Mouse (Mus musculus) thymus, postnatal 36 days (tissue): ENCODE measurements around the gene Slc5a5.

Source experiments
- DNase-seq, 2 experiments: peaks; one replicate each; pipeline ENCODE4 v3.0.0; 2022; ENCODE audit warnings: mixed read lengths in 2 of 2

Gene Slc5a5

DNA sequence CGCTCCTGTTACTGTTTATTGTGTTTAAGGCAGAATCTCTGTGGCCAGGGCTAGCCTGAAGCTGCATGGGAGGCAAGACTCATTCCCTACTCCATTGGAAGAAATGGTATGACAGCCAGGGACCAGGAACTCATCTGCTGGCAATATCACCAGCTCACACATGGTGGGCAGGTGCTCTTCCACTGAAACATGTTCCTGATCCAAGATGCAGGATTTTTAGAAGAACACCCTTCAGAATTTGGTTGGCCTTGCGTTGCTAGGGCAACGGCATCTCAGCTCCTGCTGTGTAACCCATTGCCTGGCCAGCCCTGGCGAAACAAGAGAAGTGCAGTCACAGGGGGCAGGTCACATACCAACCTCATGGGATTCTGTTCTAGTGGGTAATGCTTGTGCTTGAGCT is 13.1 kb downstream of the Slc5a5 start:
- DNase-seq, result no peak

DNA sequence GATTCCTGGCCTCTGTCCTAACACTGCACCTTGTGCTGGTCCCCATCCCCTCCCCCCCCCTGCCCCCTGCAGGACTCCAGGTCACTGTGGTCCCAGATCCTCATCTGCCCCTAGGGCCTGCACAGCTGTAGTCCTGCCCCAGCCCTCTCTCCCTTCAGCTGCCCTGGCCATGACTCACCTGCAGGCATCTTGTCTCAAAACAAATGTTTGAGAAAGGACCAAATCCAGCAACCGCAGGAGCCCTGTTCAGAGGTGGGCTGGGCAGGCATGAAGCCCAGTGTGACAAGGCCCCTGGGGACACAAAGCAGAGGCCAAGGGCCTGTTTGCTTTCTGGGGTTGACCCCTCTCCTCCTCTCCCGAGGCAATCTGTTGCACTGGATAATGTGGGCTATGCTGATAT is 14.4 kb downstream of the Slc5a5 start:
- DNase-seq, result no peak

DNA sequence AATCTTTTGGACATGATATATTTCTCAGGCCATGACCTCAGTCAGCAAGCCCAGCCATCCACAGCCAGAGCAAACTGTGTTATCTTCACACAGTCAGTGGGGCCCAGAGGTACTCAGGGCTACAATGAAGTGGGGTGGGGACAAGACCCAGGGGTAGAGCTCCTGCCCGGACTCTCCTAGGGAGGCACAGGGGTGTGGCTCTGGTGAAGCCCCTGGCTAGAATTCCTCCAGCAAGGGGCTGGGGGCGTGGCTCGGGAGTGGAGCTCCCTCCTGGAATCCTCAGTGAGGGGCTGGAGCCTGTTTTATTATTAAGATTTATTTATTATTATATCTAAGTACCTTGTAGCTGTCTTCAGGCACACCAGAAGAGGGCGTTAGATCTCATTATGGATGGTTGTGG is 16.2 kb downstream of the Slc5a5 start:
- DNase-seq, result no peak

DNA sequence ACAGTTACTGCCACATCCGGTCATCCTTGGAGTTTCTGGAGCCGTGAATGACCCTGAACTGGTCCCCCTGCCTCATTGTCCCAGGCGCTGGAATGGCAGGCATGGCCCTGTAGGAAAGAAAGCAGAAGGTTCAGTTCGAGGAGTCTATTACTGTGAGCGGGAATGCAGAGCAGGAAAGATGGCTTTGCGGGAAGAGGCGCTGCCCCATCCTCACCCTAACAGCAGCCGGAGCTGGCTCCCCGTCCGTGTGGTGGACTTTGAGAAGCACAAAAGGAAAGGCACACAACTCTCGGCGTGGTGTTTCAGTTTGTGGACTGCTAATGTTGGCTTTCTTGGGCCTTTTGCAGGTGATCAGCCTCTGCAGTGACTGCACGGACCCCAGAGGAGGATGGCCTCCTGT is 18.1 kb downstream of the Slc5a5 start:
- no peak for DNase-seq

DNA sequence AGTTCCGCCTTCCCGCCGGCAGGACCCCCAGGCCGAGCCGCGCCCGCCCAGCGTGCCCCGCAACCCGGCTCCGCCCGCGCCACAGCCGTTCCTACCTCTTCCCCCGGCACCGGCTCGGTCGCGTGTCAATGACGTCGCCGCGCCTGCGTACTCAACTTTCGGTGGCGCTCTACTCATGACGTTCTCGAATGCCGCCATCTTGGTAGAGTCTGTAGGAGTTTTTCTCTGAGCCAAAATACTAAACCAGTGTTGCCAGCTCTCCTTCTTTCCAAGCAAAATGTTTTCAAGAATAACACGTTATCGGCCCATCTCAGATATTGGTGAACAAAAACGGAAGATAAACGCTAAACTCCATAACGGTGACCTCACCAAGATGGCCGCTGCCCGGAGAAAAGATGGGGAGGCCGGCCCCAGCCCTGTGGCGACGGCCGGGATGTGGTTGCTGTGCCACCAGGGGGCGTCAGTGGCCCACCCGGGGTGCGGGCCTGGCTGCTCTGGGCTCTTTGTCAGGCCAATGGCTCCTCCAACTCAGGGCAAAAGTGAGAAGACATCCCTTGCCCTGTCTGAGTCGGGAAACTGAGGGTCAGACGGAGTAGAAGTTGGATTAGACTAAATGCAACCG is 19.1 kb downstream of the Slc5a5 start, which contains the start of gene Ccdc124:
Ccdc124 (minus strand) TSS at position 572 of the 622 bp plus-strand sequence.
- peak; percentile 92 to 93 for DNase-seq

DNA sequence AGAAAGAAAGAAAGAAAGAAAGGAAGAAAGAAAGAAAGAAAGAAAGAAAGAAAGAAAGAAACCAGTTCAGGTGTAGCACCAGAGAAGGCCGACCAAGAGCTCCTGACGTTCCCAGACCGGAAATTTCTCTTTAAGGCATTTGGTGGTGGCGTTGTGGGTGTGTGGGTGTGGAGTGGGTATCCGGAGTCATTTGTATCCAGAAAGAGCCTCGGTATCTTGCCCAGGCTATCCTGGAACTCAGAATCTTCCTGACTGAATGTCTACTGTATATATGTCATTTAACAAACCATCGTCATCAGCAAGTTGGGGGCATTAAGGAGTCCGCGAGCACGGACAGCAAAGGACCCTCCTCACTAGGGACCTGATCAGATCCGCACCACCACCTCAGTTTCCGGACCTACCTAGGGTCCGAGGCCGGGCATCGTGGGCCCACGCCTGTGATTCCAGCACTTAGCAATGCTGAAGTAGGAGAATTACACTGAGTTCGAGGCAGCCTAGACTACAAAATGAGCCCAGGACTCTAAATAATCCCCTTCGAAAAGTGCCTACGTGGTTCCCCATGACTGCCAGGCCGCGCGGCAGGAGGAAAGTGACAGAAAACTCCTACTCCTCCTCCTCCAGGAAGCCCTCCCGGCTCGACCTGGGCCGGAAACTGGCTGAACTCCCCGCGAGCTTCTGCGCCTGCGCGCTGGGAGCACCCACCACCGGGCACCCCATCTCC is 19.8 kb downstream of the Slc5a5 start:
- DNase-seq, result no peak

DNA sequence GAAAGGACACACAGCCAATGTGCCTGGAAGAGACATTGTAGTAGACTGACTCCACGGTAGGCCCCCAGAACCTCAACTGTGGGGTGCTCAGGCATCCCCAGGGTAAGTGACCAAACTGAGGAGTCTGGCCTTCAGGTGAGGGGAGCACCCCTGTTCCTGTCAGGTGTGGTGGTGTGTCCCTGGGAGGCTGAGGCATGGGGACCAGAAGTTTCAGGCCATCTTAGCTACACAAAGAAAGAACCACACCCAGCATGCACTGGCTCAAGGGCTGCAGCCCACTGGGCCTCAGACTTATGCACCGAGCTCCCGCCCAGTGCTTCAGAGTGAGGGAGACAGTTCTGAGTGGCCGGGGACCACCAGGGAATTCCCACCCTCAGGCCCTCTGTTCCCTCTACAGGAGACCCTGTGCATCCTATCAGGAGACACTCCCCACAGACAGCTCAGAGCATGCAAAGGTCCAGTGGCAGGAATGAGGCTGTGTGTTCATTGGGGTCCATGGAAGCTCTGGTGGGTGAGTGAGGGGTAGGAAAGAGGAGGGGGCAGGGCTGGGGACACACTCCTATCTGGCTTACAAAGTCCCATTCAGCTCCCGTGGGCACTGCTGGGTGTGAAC is 21.3 kb downstream of the Slc5a5 start:
- DNase-seq, result no peak

DNA sequence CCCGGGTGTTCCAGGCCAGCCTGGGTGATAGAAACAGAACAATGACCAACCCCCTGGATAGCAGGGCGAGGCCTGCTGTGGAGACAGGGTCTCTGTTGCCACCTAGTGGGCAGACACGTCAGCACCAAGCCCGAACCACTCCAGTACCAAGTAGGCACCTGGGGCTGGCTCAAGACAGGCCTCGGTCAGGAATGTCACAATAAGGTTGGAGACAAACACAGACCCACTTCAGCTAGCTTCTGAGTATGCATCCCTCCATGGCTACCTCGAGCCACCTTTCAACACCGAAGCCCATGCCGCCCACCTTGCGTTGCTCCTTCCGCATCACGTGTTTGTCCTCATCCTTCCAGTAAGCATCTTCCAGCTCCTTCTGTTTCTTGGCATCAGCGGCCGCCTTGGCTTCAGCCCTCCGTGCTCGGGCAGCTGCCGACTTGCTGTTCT is 22.9 kb downstream of the Slc5a5 start:
- peak; percentile 71 to 72 for DNase-seq

DNA sequence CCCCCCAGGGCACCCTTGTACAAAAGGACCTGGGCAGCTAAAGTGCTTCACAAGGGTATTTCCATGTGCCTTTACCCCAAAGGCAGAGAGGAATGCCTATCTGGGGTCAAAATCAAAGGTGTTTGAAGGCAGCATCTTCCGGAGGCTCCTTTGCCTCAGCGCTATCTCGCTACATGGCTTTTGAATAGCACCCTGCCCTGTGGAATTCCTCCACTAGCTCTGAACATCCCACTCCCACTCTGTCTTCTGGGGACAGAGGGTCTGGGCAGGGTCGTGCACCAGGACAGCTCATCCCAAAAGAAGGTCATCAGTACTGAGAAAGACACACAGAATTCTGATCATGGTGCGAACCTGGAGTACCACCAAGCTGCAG is 23.4 kb downstream of the Slc5a5 start:
- DNase-seq, result no peak

DNA sequence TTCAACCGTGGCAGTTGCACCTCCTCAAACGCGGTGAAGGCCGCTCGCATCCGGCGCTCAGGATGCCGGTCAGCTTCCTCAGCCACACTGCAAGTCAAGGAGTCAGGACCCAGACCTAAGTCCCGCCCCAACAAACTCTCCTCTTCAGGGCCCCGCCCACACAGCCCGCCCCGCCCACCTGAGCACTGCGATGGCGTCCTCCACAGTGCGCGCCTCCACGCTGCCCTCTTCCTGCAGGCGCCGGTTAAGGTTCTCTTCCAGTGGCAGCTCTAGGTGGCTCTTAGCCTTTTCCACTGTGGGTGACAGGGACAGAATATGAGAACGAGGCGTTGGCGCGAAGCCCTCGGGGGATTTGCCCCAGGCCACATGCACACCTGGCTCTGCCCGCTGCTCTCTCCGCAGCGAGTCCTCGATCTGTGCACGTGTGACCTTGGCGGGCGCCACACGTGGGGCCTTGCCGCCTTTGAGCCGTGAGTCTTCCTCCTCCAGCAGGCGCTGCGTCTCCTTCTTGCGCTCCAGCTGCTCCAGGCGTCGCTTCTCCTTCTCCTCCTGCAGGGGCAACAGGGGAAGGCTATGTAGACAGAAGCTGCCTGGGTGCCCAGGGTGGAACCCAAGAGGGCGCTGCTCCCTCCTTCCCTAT is 23.9 kb downstream of the Slc5a5 start:
- DNase-seq, result peak; percentile 68 to 78

DNA sequence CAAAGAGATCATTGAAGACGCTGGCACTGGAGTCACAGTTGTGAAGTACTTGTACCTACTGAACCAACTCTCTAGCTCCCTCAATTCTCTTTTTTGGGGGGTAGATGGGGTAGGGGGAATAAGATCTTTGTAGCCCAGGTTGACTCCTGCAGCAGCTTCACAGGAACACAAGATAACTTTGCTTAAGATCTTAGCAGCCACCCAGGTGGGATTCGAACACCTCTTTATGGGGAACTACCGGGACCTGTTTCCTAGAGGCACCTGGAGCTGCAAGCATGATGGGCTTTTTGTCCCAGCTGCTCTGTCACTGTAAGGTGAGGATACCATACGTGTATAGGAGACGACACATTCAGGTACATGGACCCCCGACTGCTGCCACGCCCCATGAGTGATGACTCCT is 26.0 kb downstream of the Slc5a5 start:
- DNase-seq, result no peak

DNA sequence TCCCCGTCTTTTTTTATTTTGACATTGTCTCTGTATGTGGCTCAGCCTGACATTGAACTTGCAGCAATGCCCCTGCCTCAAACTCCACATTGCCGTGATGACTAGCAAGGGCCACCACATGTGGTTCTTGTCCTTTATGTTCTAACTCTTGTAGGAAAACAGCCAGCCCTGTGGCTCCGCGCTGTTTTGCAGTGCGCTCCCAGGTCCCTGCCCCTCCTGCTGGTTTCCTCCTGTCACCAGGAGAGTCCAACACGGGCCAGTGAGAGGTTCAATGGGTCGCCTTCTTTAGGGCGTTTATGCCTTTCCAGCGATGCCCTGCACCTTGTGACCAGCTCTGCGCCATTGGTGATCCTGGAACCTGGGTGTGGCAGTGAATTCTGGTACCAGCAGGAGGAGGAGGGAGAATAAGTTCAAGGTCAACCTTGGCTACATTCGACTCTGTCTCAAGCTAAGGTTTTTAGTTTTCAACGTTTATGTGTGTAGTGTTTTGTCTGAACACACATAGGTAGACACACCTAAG is 26.5 kb downstream of the Slc5a5 start:
- DNase-seq, result no peak

DNA sequence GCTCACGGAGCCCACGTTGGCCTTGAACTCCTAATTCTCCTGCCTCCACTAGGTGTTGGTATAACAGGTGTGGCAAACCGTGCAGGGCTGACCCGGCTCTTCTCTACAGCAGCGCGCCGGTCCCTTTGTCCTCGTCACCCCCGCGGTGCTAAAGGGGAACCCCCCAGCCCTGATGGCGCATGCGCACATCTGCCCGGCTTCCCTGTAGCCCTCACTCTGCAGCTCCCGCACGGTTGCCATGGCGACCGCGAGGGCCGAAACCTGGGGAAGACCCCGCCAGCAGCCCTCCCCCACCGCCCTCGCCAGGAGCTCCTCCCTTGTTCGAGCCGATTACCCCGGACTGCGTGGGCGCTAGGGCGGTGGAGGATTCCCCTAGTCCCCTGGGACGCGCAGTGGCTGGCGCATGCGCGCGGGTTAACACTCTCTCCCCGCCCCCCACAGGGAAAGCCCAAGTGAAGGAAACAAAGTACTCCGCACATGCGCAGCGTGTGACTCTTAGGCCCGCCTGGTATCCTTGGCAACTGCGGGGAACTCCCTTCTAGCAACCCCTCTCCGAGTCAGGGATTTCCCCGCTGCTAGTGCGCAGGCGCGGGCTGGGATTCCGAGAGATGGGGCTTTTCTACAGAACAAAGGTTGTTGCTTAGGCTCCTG is 27.1 kb downstream of the Slc5a5 start:
- peak; percentile 99 for DNase-seq

DNA sequence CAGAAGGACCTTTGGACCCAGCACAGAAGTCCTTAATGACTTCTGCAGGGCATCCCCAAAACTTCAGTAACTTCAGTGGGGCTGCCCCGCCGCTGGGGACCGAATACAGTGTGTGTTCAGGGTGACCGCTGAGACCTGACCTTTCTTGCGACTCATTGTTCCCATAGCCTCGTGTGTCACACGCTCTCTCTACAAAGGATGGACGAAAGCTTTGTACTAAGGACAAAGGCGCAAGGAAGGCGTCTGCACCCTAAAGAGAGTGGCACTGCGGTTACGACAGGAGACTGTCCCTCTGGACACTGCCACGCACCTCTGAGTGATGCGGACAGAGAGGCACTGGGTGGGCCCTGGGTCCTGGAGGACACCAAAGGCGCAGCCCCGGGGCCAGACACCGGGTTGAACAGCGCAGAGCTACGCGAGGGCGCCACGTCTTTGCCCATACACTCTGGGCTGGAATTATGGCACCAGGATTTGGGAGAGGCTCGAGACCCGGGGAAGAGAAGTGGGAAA is 27.8 kb downstream of the Slc5a5 start:
- DNase-seq, result peak; percentile 40 to 61

DNA sequence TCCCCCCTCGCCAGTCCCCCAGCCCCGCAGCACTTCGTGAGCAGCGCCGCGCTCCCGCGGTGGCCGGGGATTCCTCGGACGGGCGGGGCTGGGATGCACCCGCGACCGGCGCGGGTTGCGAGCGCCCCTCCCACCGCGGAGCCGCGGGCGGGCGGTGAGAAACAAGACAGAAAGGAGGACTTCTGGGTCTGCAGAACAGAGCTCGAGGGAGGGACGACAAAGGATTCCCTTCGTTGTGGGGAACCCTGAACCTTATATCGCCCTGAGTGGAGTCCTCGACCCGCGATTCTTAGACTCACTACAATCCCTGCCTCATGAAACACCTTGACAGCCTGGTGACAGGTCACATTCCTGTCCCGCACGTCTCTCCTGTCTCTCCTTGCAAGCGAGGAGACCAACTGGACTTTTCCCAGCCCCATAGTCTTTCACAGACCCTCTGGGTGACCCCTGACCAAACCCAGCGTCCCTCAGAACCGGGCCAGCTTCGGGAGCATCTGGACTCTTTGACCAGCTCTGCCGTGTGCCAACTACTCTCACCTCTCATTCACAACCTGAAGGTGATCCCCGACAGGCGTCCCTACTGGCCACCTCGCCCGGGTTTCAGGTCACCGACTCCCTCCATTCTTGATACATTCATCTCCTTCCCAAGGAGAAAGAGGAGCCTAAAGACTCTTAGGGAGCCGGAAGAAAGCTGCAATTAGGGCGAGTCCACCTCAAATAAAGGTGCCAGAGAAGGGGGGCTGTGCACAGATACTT is 28.4 kb downstream of the Slc5a5 start:
- peak in 1 of 2 experiments; percentile 46 for DNase-seq

DNA sequence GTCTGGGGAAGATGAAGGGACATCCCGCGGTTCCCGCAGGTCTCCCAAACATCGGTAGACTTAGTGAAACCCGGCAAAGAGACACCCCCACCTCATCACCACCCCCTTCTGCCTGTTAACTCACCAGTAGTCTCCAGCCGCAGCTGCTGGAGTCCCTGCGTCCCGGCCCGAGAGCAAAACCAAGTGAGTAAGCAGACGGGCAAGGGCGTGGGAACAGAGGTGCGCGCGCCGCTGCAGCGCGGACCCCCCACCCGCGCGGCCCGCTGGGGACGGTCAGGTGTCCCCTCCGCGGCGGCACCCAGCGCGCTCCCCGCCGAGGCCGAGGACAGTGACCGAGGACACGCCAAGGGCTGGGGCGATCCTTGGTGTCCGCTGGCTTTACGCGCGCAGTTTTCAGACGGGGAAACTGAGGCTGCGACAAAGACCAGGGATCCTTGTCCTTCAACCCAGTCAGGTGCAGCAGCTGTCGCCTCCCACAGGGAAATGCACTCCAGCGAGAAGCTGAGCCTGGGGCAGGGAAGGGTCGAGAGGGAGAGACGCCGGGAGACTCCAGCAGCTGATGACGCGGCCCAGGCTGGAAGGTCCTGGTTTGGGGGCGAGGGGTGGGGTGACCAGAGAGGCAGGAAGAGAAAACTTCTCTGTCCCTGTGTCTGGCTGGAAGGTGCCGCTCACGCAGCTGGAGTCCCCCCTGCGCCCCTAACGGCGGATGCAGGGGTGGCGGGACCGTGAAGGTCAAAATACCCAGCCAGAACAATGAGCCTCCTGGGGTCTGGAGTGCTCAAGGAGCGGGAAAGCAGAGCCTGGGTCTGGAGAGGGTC is 29.5 kb downstream of the Slc5a5 start, which contains the start of gene Kcnn1:
Kcnn1 (minus strand) TSS at position 435 of the 818 bp plus-strand sequence.
- peak in 1 of 2 experiments; percentile 48 for DNase-seq

DNA sequence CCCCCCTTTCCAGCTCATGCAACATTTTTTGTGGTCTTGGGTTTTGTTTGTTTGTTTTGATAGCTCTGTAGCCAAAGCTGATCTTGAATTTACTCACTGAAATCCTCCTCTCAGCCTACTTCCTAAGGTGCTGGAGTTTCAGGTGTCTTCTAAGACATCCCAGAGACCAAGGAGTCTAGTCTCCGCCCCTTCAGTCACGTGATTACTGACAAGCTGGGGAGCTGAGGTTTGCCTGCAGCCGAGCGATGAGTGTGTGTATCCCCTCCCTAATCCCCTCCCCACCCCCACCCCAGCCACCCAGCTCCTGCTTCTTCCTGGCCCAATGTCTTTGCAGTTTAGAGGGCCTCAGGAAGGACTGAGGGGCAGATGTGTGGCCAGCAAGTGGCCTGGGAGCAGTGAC is 35.0 kb downstream of the Slc5a5 start:
- DNase-seq, result peak in 1 of 2 experiments; percentile 40

DNA sequence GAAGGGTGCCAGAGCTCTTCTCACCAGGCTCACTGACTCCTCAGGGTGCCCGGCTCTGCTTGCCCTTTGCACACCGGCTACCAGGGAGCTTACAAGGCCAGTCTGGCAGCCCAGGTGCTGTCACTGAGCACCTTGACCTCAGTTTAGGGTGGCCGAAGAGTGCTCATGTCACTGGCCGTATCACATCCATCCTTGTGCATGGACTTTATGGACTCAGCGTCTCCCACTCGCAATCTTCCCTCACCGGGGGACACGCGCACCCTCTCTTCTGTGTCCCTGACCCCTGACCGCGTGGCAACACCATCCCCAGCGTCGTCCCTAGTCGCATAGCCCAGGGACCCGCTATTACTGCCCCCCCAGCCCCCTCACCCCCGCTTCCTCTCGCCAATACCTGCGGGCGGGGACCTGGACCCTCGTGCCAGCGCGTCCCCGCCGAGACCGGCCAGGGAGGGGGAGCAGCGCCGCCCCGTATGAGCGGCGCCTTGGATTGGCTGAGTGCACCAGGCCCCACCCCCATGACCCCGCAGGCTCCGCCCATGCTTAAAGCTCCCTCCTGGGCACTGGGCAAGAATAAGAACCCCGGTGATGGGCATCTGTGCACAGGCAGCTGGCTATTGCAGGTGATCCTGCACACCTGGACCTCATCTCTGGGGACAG is 35.9 kb downstream of the Slc5a5 start:
- DNase-seq, result peak in 1 of 2 experiments; percentile 52

DNA sequence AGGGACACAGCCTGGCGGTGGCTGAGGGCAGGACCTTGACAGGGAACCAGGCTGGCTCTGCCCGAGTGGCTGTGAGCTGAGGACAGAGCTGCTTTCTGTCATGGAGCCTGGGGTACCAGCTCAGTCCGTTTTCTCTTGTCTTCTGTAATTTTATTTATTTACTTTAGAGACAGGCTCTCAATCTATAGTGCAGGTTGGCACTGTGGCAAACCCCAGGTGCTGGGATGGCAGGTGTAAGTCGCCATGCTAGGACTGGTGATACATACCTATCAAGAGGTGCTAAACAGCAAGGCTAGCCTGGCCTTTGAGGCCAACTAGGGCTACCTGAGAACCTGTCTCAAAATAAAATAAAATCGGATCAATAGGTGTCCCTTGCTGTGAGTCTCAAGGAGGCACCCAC is 36.5 kb downstream of the Slc5a5 start:
- no peak for DNase-seq

DNA sequence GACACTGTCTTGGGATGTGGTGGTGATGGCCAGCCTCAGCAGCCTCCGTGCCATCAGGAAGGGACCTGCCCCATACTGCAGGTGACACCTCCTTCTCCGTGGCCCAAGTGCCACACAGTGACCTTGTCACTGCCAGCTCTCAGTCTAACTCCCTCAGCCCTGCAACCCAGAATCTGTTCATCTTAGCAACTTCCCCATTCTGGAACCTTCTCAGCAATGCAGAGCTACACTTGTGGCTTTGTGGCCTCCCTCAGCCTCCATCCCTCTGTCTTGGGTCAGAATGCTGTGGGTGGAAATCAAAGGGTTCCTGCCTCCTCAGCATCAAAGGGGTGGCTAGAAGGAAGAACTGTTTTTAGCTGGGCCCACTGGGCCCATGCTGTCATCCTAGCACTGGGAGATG is 38.7 kb downstream of the Slc5a5 start:
- DNase-seq, result no peak
